Mouse (Mus musculus) small intestine, adult 2 months (tissue): ENCODE measurements around the gene Rho. TPM values are rescaled to one million over a fixed set of nuclear protein-coding genes. Genes with fewer than 3 reads are reported as not detected.

ENCODE experiments used
- H3K27ac ChIP-seq: fragments of 200-500 bp; 2 replicates; pipeline ENCODE4 v1.5.1; 2012; ENCODE audit warnings: low read depth, low read length, control low read depth, inconsistent platforms; ENCODE audit not compliant: insufficient read depth
- H3K27me3 ChIP-seq: fragments of 200-500 bp; 2 replicates; pipeline ENCODE4 v1.6.1; 2012; ENCODE audit warnings: mild to moderate bottlenecking, moderate library complexity, low read length, inconsistent platforms; ENCODE audit not compliant: control insufficient read depth, insufficient read depth
- H3K36me3 ChIP-seq: fragments of 200-500 bp; 2 replicates; pipeline ENCODE4 v1.6.1; 2012; ENCODE audit warnings: mild to moderate bottlenecking, low read length, control low read depth, inconsistent platforms; ENCODE audit not compliant: control insufficient read depth, insufficient read depth
- H3K4me1 ChIP-seq: fragments of 200-500 bp; 2 replicates; pipeline ENCODE4 v1.6.1; 2012; ENCODE audit warnings: low read length, inconsistent platforms, mixed read lengths; ENCODE audit not compliant: control insufficient read depth, insufficient read depth, insufficient read length
- H3K4me3 ChIP-seq: fragments of 200-500 bp; 2 replicates; pipeline ENCODE4 v1.5.1; 2012; ENCODE audit warnings: low read depth, mild to moderate bottlenecking, control low read depth, inconsistent platforms, low read length, moderate library complexity
- CTCF ChIP-seq: fragments of 200-500 bp; IDR thresholded peaks from 2 replicates; pipeline ENCODE4 v1.5.1; 2012; ENCODE audit warnings: low read depth, mild to moderate bottlenecking, control low read depth, inconsistent platforms, low read length, moderate library complexity, mixed read lengths; ENCODE audit not compliant: insufficient replicate concordance, insufficient read length; ENCODE audit errors: extremely low read depth
- POLR2A ChIP-seq: fragments of 200-500 bp; IDR thresholded peaks from 2 replicates; pipeline ENCODE4 v1.6.1; 2012; ENCODE audit warnings: low read depth, mild to moderate bottlenecking, control low read depth, inconsistent platforms, low read length, moderate library complexity
- WGBS: fragments of 180-500 bp; shearing (Covaris S2); methylation state at CpG from one replicate; pipeline ENCODE4 v1.1.7; 2018; 5-methylcytosine and 5-hydroxymethylcytosine counted together
- polyA plus RNA-seq: library from polyadenylated mRNA; depleted of rRNA; stranded (reverse); fragments of >200 nt; gene quantifications from 2 replicates; pipeline ENCODE4 v1.2.3, GENCODE M21; 2012

The Rho gene
- polyA plus RNA-seq, 1 experiment: 0.35 TPM

- H3K27ac ChIP-seq: 0 out of 2 replicates have a peak overlapping the region, but pooled peaks have one; percentile 31
- H3K27me3 ChIP-seq: no peaks in the 10 kb centered on the region
- H3K4me1 ChIP-seq: peaks cover 4% of the 10 kb centered on the region; the same call in 1 of the 2 replicates
- H3K36me3 ChIP-seq: no peaks in the 10 kb centered on the region
- 94% methylated on average over 6 of the region's 6 CpGs for WGBS
- TF ChIP-seq POLR2A: no peak
- no peak for TF ChIP-seq CTCF
- H3K4me3 ChIP-seq: no peak overlapping the region
Observed at GRCm38 (mm10) chr6:115905568-115905967, 26.0 kb upstream of the Rho start.

DNA sequence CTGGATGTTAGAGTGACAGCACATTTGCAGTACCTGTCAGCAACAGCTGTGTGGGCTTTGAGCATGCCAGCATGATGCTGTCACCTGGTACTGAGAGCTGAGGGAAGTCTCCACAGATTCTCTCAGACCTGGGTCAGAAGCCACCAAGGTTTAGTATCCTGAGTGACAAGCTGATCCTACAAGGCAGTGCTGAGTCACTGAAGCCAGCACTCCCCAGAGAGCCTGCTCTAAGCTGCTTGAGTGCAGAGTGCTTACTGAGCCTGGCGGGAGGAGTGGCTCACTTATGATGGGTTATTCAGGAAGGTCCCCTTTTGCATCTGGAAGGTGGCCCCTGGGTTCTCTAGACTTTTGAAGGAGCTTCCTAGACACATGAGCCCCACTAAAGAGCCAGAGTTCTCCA, 25.1 kb upstream of the Rho start:
- no peak overlapping the region for H3K27ac ChIP-seq
- no peaks in the 10 kb centered on the region for H3K27me3 ChIP-seq
- peaks cover 4% of the 10 kb centered on the region; the same call in 1 of the 2 replicates for H3K4me1 ChIP-seq
- TF ChIP-seq POLR2A (no peak), CTCF (no peak)
- 86% methylated on average over 1 of the region's 1 CpGs for WGBS
- H3K4me3 ChIP-seq: no peak overlapping the region
- H3K36me3 ChIP-seq: no peaks in the 10 kb centered on the region

DNA sequence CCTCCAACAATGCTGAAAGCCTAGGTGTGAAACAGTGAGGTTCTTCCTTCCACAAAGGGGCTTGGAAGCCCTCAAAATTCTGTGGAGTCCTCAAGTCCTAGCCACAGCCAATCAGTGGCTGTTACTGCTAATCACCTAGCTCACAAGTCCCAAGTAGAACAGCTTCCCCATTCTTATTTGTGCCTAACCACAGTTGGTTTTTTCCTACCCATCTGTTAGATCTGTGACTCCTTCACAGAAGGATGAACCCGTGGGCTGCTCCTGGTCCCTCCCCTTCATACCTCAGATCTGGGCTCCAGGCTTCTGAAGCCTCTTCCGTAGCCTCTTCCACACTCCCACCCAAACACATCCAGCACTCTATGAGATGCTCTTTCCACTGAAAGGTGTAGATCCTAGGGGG, 24.7 kb upstream of the Rho start:
- Histone ChIP-seq H3K4me3 (no peak overlapping the region), H3K4me1 (peaks cover 4% of the 10 kb centered on the region; the same call in 1 of the 2 replicates), H3K36me3 (no peaks in the 10 kb centered on the region), H3K27me3 (no peaks in the 10 kb centered on the region), H3K27ac (no peak overlapping the region)
- 86% methylated on average over 2 of the region's 2 CpGs for WGBS
- TF ChIP-seq CTCF: no peak
- TF ChIP-seq POLR2A: no peak

DNA sequence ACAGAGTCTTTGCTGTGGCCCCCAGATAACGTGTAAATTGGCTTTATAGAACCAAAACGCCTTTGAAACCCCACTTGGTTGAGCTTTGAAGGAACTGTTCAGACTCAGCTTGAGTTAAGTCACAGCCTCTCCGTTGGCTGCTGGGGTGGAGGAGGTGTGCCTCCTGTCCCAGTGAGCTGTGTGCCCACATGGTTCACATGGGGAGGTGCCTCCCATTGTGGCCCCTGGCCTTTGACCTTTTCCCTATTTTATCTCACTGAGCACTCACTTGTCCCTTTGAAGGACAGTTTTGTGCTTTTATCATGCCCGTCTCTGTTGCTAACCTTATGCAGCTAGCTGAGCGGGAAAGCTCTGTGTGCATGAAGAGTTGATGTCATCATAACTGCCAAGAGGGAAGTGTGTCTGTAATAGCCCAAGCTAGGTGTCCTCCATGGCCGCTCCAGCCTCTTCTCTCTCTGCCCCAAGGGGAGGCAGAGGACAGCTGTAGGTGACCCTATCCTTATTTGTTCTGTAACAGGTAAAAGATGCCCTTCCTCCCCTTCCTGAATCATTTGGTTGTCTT, 23.0 kb upstream of the Rho start:
- H3K4me1 ChIP-seq: peaks cover 4% of the 10 kb centered on the region; the same call in 1 of the 2 replicates
- no peak overlapping the region for H3K4me3 ChIP-seq
- H3K27me3 ChIP-seq: no peaks in the 10 kb centered on the region
- 55% methylated on average over 6 of the region's 6 CpGs for WGBS
- H3K27ac ChIP-seq: 0 out of 2 replicates have a peak overlapping the region, but pooled peaks have one; percentile 12
- H3K36me3 ChIP-seq: no peaks in the 10 kb centered on the region
- TF ChIP-seq CTCF (no peak), POLR2A (no peak)

DNA sequence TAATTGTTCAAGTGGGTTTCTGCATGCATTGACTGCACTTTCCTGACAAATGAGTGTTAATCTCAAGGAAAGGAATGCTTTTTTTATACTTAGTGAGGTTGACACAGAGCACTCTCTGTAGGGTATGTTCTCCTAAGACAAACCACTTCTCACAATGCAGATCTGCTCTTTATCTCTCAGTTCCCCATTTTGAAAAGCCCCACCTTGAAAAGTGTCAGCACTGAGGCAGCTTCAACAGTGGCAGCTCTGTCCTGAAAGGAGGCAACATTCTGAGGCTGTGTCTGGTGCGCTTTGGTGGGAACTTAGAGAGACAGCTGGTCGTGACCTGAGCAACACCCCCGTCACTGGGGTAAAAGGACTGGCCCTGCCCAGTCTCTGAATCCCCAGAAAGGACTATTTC, 22.5 kb upstream of the Rho start:
- 92% methylated on average over 3 of the region's 3 CpGs for WGBS
- Histone ChIP-seq H3K27me3 (no peaks in the 10 kb centered on the region), H3K4me3 (no peak overlapping the region), H3K36me3 (no peaks in the 10 kb centered on the region), H3K27ac (peak overlapping the region; percentile 12; the same call in 1 of the 2 replicates), H3K4me1 (peaks cover 4% of the 10 kb centered on the region; the same call in 1 of the 2 replicates)
- TF ChIP-seq POLR2A (no peak), CTCF (no peak)

- no peaks in the 10 kb centered on the region for H3K27me3 ChIP-seq
- 72% methylated on average over 8 of the region's 8 CpGs for whole genome bisulfite sequencing
- H3K4me1 ChIP-seq: peaks cover 4% of the 10 kb centered on the region; the same call in 1 of the 2 replicates
- H3K36me3 ChIP-seq: no peaks in the 10 kb centered on the region
- TF ChIP-seq CTCF: no peak
- TF ChIP-seq POLR2A: no peak
- H3K27ac ChIP-seq: 0 out of 2 replicates have a peak overlapping the region, but pooled peaks have one; percentile 56
- H3K4me3 ChIP-seq: no peak overlapping the region
Observed at GRCm38 (mm10) chr6:115909940-115910339, 21.6 kb upstream of the Rho start.

DNA sequence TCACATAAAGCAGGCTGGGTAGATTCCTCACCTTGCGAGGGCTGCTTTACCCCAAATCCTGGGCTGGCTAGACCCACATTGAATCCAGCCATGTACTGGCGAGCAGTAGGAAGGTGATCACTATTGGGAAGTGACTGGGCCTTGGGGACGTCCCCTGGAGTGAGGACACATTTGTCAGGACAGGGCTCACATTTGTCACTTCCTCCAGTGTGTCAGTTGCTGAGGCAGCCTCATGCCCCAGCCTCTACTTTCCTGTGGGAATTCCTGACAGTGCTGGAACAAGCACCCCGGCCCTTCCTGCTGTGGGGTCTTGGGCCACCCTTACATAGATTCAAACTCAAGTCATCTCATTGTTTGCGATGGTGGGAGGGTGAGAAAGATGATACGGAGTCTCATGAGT, 19.8 kb upstream of the Rho start:
- Histone ChIP-seq H3K36me3 (no peaks in the 10 kb centered on the region), H3K4me3 (no peak overlapping the region), H3K4me1 (peaks cover 4% of the 10 kb centered on the region; the same call in 1 of the 2 replicates), H3K27me3 (no peaks in the 10 kb centered on the region), H3K27ac (no peak overlapping the region)
- TF ChIP-seq CTCF: no peak
- TF ChIP-seq POLR2A: no peak
- 91% methylated on average over 6 of the region's 6 CpGs for WGBS

DNA sequence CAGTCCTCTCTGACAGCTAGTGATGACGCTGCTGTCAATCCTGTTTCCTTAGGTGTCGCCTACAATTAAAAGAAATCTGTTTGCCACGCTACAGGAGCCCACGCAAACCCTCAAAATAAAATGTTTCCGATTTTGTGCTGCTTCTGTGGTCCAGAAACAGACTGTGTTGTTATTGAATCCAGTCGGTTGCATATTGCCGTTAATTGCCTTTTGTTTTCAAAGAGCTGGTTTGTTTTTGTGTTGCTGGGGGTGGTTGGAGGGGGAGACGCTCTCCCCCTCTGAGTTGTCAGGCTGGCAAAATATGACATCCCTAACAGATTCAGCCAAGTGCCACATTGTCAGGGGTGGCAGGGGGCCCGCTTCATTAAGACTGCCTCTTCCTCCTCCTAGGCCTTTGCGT, 18.1 kb upstream of the Rho start:
- no peak overlapping the region for H3K27ac ChIP-seq
- TF ChIP-seq POLR2A: no peak
- no peak for TF ChIP-seq CTCF
- H3K4me1 ChIP-seq: peaks cover 2% of the 10 kb centered on the region; the same call in 1 of the 2 replicates
- WGBS: 88% methylated on average over 10 of the region's 10 CpGs
- no peaks in the 10 kb centered on the region for H3K27me3 ChIP-seq
- H3K4me3 ChIP-seq: no peak overlapping the region
- no peaks in the 10 kb centered on the region for H3K36me3 ChIP-seq
